Mouse (Mus musculus) small intestine, adult 2 months (tissue): ENCODE measurements around the gene Morf4l2. TPM values are rescaled to one million over a fixed set of nuclear protein-coding genes. Genes with fewer than 3 reads are reported as not detected.
"Not testable (repeated sequence)": the region's sequence is repeated elsewhere in the genome, so short reads cannot be mapped to it uniquely, and the experiment has no call there.

Experiments
- H3K27ac ChIP-seq: fragments of 200-500 bp; 2 replicates; pipeline ENCODE4 v1.5.1; 2012; ENCODE audit warnings: low read depth, low read length, control low read depth, inconsistent platforms; ENCODE audit not compliant: insufficient read depth
- H3K27me3 ChIP-seq: fragments of 200-500 bp; 2 replicates; pipeline ENCODE4 v1.6.1; 2012; ENCODE audit warnings: mild to moderate bottlenecking, moderate library complexity, low read length, inconsistent platforms; ENCODE audit not compliant: control insufficient read depth, insufficient read depth
- H3K36me3 ChIP-seq: fragments of 200-500 bp; 2 replicates; pipeline ENCODE4 v1.6.1; 2012; ENCODE audit warnings: mild to moderate bottlenecking, low read length, control low read depth, inconsistent platforms; ENCODE audit not compliant: control insufficient read depth, insufficient read depth
- H3K4me1 ChIP-seq: fragments of 200-500 bp; 2 replicates; pipeline ENCODE4 v1.6.1; 2012; ENCODE audit warnings: low read length, inconsistent platforms, mixed read lengths; ENCODE audit not compliant: control insufficient read depth, insufficient read depth, insufficient read length
- H3K4me3 ChIP-seq: fragments of 200-500 bp; 2 replicates; pipeline ENCODE4 v1.5.1; 2012; ENCODE audit warnings: low read depth, mild to moderate bottlenecking, control low read depth, inconsistent platforms, low read length, moderate library complexity
- CTCF ChIP-seq: fragments of 200-500 bp; IDR thresholded peaks from 2 replicates; pipeline ENCODE4 v1.5.1; 2012; ENCODE audit warnings: low read depth, mild to moderate bottlenecking, control low read depth, inconsistent platforms, low read length, moderate library complexity, mixed read lengths; ENCODE audit not compliant: insufficient replicate concordance, insufficient read length; ENCODE audit errors: extremely low read depth
- POLR2A ChIP-seq: fragments of 200-500 bp; IDR thresholded peaks from 2 replicates; pipeline ENCODE4 v1.6.1; 2012; ENCODE audit warnings: low read depth, mild to moderate bottlenecking, control low read depth, inconsistent platforms, low read length, moderate library complexity
- WGBS: fragments of 180-500 bp; shearing (Covaris S2); methylation state at CpG from one replicate; pipeline ENCODE4 v1.1.7; 2018; 5-methylcytosine and 5-hydroxymethylcytosine counted together
- polyA plus RNA-seq: library from polyadenylated mRNA; depleted of rRNA; stranded (reverse); fragments of >200 nt; gene quantifications from 2 replicates; pipeline ENCODE4 v1.2.3, GENCODE M21; 2012; rRNA removed

The Morf4l2 gene
- polyA plus RNA-seq, 1 experiment, result 11.4 TPM

- no peak overlapping the region for H3K4me3 ChIP-seq
- H3K27ac ChIP-seq, result no peak overlapping the region
- H3K4me1 ChIP-seq, result no peaks in the 10 kb centered on the region
- 81% methylated on average over 4 of the region's 4 CpGs for WGBS
- no peaks in the 10 kb centered on the region for H3K36me3 ChIP-seq
- TF ChIP-seq CTCF, result no peak
- no peak for TF ChIP-seq POLR2A
- no peaks in the 10 kb centered on the region for H3K27me3 ChIP-seq
Observed at GRCm38 (mm10) chrX:136692294-136692675, 51.2 kb downstream of the Morf4l2 start.

GRCm38 (mm10) chrX:136691606-136692293 lies 51.7 kb downstream of the Morf4l2 start:
- 45% methylated on average over 3 of the region's 3 CpGs for WGBS
- H3K27me3 ChIP-seq, H3K36me3 ChIP-seq, H3K4me1 ChIP-seq, H3K27ac ChIP-seq, H3K4me3 ChIP-seq: not testable (repeated sequence)

Other genes with a start within 250 kb of the Morf4l2 start
- gene Kir3dl1, start 225.7 kb downstream of the Morf4l2 start, polyA plus RNA-seq, result not detected in 2 replicates
- gene Kir3dl2, start 199.6 kb downstream of the Morf4l2 start, polyA plus RNA-seq, result not detected in 2 replicates
- gene Tceal3, start 152.8 kb downstream of the Morf4l2 start, polyA plus RNA-seq, result 0.11 and 0.44 TPM in 2 replicates
- gene Tceal1, start 35.7 kb downstream of the Morf4l2 start, polyA plus RNA-seq, result 0.09 and 0.14 TPM in 2 replicates
- gene Glra4, start 36.5 kb upstream of the Morf4l2 start, polyA plus RNA-seq, result not detected in 2 replicates
- 0.80 and 1.2 TPM in 2 replicates for gene Plp1, start 79.0 kb upstream of the Morf4l2 start, polyA plus RNA-seq
- gene Rab9b, start 125.1 kb upstream of the Morf4l2 start, polyA plus RNA-seq, result not detected in 2 replicates
- gene H2bfm, start 183.6 kb upstream of the Morf4l2 start, polyA plus RNA-seq, result not detected in 2 replicates
- gene Tmsb15b2, start 231.8 kb upstream of the Morf4l2 start, polyA plus RNA-seq, result not detected in 2 replicates
- 0.32 TPM in 1 of 2 replicates, not detected in the other for gene Tmsb15l, start 233.2 kb upstream of the Morf4l2 start, polyA plus RNA-seq
- not detected in 2 replicates for gene Tmsb15b1, start 233.2 kb upstream of the Morf4l2 start, polyA plus RNA-seq
- 0.30 and 0.52 TPM in 2 replicates for gene Zcchc18, start 249.5 kb upstream of the Morf4l2 start, polyA plus RNA-seq